31 mouse cellular contexts compared by ENCODE assay signal in genomic region chr5:125545090-125545489, GRCm38 (mm10). TPM values are rescaled to one million over a fixed set of nuclear protein-coding genes. Genes with fewer than 3 reads are reported as not detected.
A peak's percentile ranks its signal among the peaks of the same experiment; 100 is the strongest.
DNase-seq lines count a peak whose midpoint lies in the region; ATAC-seq and TF ChIP-seq lines count a peak whose summit lies in the region.
"Had no signal": no experiment of that assay in that cellular context is flagged by ENCODE, and none has a peak within 500 bp of the region (broad histone marks: within the 10 kb centered on the region; RNA-seq: fewer than 3 reads in every experiment).

No protein-coding gene starts in this region.

- no peak overlapping the region for H3K4me2 ChIP-seq in forebrain, postnatal 0 days (ENCODE audit: low read depth)
- H3K4me2 ChIP-seq in forebrain, embryonic 12.5 days: no peak overlapping the region
- H3K4me2 ChIP-seq in liver, embryonic 14.5 days (ENCODE audit: low read depth): no peak overlapping the region
- no peak overlapping the region for H3K4me2 ChIP-seq in liver, embryonic 11.5 days
- H3K4me2 ChIP-seq: embryonic facial prominence, embryonic 13.5 days; heart, embryonic 15.5 days; hindbrain, embryonic 15.5 days; midbrain, embryonic 11.5 days had no signal

- no peak overlapping the region for H3K4me3 ChIP-seq in forebrain, postnatal 0 days (ENCODE audit: low read depth, low read length)
- no peak overlapping the region for H3K4me3 ChIP-seq in forebrain, embryonic 12.5 days (replicated peaks)
- H3K4me3 ChIP-seq in liver, embryonic 14.5 days (ENCODE audit: insufficient read depth in 1 of 2, low read depth in 2 of 2, low read length in 2 of 2): no peak overlapping the region
- no peak overlapping the region for H3K4me3 ChIP-seq in liver, embryonic 11.5 days (ENCODE audit: low read depth, low read length)
- H3K4me3 ChIP-seq in small intestine, adult 2 months (ENCODE audit: low read depth, low read length): no peak overlapping the region
- H3K4me3 ChIP-seq: embryonic facial prominence, embryonic 13.5 days; erythroblast, embryonic 14.5 days; heart, embryonic 15.5 days; hindbrain, embryonic 15.5 days had no signal

- no peak for TF ChIP-seq POLR2A in small intestine, adult 2 months (IDR thresholded peaks at IDR 0.05; ENCODE audit: low read depth, low read length)

- H3K9me3 ChIP-seq in forebrain, postnatal 0 days (ENCODE audit: low read length): no peaks in the 10 kb centered on the region
- no peaks in the 10 kb centered on the region for H3K9me3 ChIP-seq in forebrain, embryonic 12.5 days
- no peaks in the 10 kb centered on the region for H3K9me3 ChIP-seq in liver, embryonic 14.5 days (ENCODE audit: control insufficient read depth, low read length)
- H3K9me3 ChIP-seq in liver, embryonic 11.5 days (ENCODE audit: control insufficient read depth, low read length): no peaks in the 10 kb centered on the region
- H3K9me3 ChIP-seq: heart, embryonic 15.5 days; hindbrain, embryonic 15.5 days had no signal

- DNase-seq in forebrain, postnatal 0 days: no peak
- no peak for DNase-seq in liver, embryonic 14.5 days (ENCODE audit: low read depth in 3 of 3, low spot score in 3 of 3)
- no peak for DNase-seq in liver, embryonic 11.5 days (ENCODE audit: low spot score)
- DNase-seq in ES-CJ7 (ENCODE audit: low read depth, low spot score): peak; percentile 74
- no peak for DNase-seq in natural killer cell, adult 2 months (ENCODE audit: low spot score in 2 of 2)
- DNase-seq: adrenal gland, adult 8-10 months; cerebellum, adult 8-10 months; cerebellum, postnatal 36 days; embryo, embryonic 11 days; gastrocnemius, postnatal 10 days; heart, postnatal 4 days; kidney, adult 9 months; kidney, postnatal 14 days; lung, postnatal 14 days; retina, postnatal 1 day; right cerebral cortex, postnatal 25 days; thymus, adult 18-20 months; thymus, postnatal 36 days had no signal

- 0 out of 2 replicates have a peak, but pooled peaks have one; percentile 33 for TF ChIP-seq CTCF in forebrain, postnatal 0 days (IDR thresholded peaks at IDR 0.05; ENCODE audit: low read depth)
- peak; percentile 28 for TF ChIP-seq CTCF in liver, embryonic 14.5 days (IDR thresholded peaks at IDR 0.05; ENCODE audit: low read depth)
- 0 out of 2 replicates have a peak, but pooled peaks have one; percentile 7 for TF ChIP-seq CTCF in small intestine, adult 2 months (IDR thresholded peaks at IDR 0.05; ENCODE audit: extremely low read depth, insufficient read length, insufficient replicate concordance, low read depth, low read length)

- no peaks in the 10 kb centered on the region for H3K4me1 ChIP-seq in forebrain, postnatal 0 days (ENCODE audit: insufficient read depth)
- peaks cover 17% of the 10 kb centered on the region for H3K4me1 ChIP-seq in forebrain, embryonic 12.5 days
- H3K4me1 ChIP-seq in liver, embryonic 14.5 days (replicated peaks; ENCODE audit: control insufficient read depth in 2 of 2, insufficient read depth in 2 of 2, low read length in 1 of 2): no peaks in the 10 kb centered on the region
- no peaks in the 10 kb centered on the region for H3K4me1 ChIP-seq in liver, embryonic 11.5 days (replicated peaks; ENCODE audit: control insufficient read depth, insufficient read depth, low read length)
- no peaks in the 10 kb centered on the region for H3K4me1 ChIP-seq in small intestine, adult 2 months (ENCODE audit: control insufficient read depth, insufficient read depth, insufficient read length, low read length)
- H3K4me1 ChIP-seq: heart, embryonic 15.5 days had no signal

- WGBS in forebrain, postnatal 0 days: 89% methylated on average over 2 of the region's 2 CpGs
- 87% methylated on average over 2 of the region's 2 CpGs for WGBS in forebrain, embryonic 12.5 days
- WGBS in liver, embryonic 14.5 days (ENCODE audit: insufficient replicate concordance): 65% methylated on average over 2 of the region's 2 CpGs
- 77% methylated on average over 2 of the region's 2 CpGs for WGBS in liver, embryonic 11.5 days
- WGBS in small intestine, adult 2 months: 82% methylated on average over 2 of the region's 2 CpGs

- no peak for ATAC-seq in forebrain, postnatal 0 days
- no peak for ATAC-seq in forebrain, embryonic 12.5 days (ENCODE audit: low FRiP score)
- no peak for ATAC-seq in liver, embryonic 14.5 days (ENCODE audit: insufficient read depth)
- no peak for ATAC-seq in liver, embryonic 11.5 days (replicated peaks; ENCODE audit: low FRiP score)
- ATAC-seq: activated CD4-positive, CD25-positive, alpha-beta regulatory T cell, adult 4 months; forebrain, embryonic 14.5 days; intestine, embryonic 16.5 days; Patski had no signal

- no peaks in the 10 kb centered on the region for H3K27me3 ChIP-seq in forebrain, postnatal 0 days (ENCODE audit: insufficient read depth, low read length)
- peaks cover 37% of the 10 kb centered on the region for H3K27me3 ChIP-seq in forebrain, embryonic 12.5 days
- H3K27me3 ChIP-seq in liver, embryonic 14.5 days (ENCODE audit: control insufficient read depth, insufficient read depth, low read length): no peaks in the 10 kb centered on the region
- peaks cover 5% of the 10 kb centered on the region for H3K27me3 ChIP-seq in liver, embryonic 11.5 days (replicated peaks; ENCODE audit: control insufficient read depth, insufficient read depth, low read length)
- H3K27me3 ChIP-seq in small intestine, adult 2 months (ENCODE audit: control insufficient read depth, insufficient read depth, low read length): no peaks in the 10 kb centered on the region
- H3K27me3 ChIP-seq: hindbrain, embryonic 15.5 days had no signal

- no peak overlapping the region for H3K27ac ChIP-seq in forebrain, postnatal 0 days (ENCODE audit: low read depth, low read length)
- H3K27ac ChIP-seq in forebrain, embryonic 12.5 days: no peak overlapping the region
- H3K27ac ChIP-seq in liver, embryonic 14.5 days: no peak overlapping the region
- H3K27ac ChIP-seq in liver, embryonic 11.5 days (ENCODE audit: low read depth, low read length): no peak overlapping the region
- H3K27ac ChIP-seq in small intestine, adult 2 months (ENCODE audit: insufficient read depth, low read depth, low read length): no peak overlapping the region
- H3K27ac ChIP-seq: embryonic facial prominence, embryonic 13.5 days; heart, embryonic 15.5 days; hindbrain, embryonic 15.5 days had no signal

- H3K36me3 ChIP-seq in forebrain, postnatal 0 days (ENCODE audit: insufficient read depth): no peaks in the 10 kb centered on the region
- H3K36me3 ChIP-seq in forebrain, embryonic 12.5 days (replicated peaks): no peaks in the 10 kb centered on the region
- H3K36me3 ChIP-seq in liver, embryonic 14.5 days (replicated peaks; ENCODE audit: control insufficient read depth, insufficient read depth, low read depth): no peaks in the 10 kb centered on the region
- no peaks in the 10 kb centered on the region for H3K36me3 ChIP-seq in liver, embryonic 11.5 days (ENCODE audit: control insufficient read depth, insufficient read depth, low read length)
- no peaks in the 10 kb centered on the region for H3K36me3 ChIP-seq in small intestine, adult 2 months (ENCODE audit: control insufficient read depth, insufficient read depth, low read length)
- H3K36me3 ChIP-seq: embryonic facial prominence, embryonic 13.5 days; heart, embryonic 15.5 days; hindbrain, embryonic 15.5 days had no signal

- no peak for TF ChIP-seq EP300 in liver, embryonic 14.5 days (IDR thresholded peaks at IDR 0.05; ENCODE audit: low read depth)

- no peak overlapping the region for H3K9ac ChIP-seq in forebrain, postnatal 0 days
- H3K9ac ChIP-seq in forebrain, embryonic 12.5 days: no peak overlapping the region
- no peak overlapping the region for H3K9ac ChIP-seq in liver, embryonic 14.5 days (replicated peaks)
- no peak overlapping the region for H3K9ac ChIP-seq in liver, embryonic 11.5 days (ENCODE audit: low read depth, low read length)
- H3K9ac ChIP-seq: embryonic facial prominence, embryonic 13.5 days; heart, embryonic 15.5 days; hindbrain, embryonic 15.5 days had no signal

RNA-seq across cellular contexts. Expression of gene Tmem132b, which starts 13.5 kb away (rescaled TPM):
- total RNA-seq in forebrain, postnatal 0 days (2014; rRNA removed): 32.2 and 48.9 TPM in 2 replicates
- polyA plus RNA-seq in forebrain, postnatal 0 days (2015; fragmentation: Nextera tagmentation; extraction: Ambion mirVana): 5.1 and 7.8 TPM in 2 replicates
- polyA plus RNA-seq in forebrain, embryonic 12.5 days (2016; fragmentation: Nextera tagmentation; extraction: Ambion mirVana): 1.6 and 1.8 TPM in 2 replicates
- 0.01 TPM in 1 of 2 replicates, not detected in the other for polyA plus RNA-seq in liver, embryonic 14.5 days (2012; rRNA removed)
- not detected in 2 replicates for polyA plus RNA-seq in liver, embryonic 14.5 days (2014; fragmentation: Nextera tagmentation; extraction: Ambion mirVana)
- 0.05 and 0.15 TPM in 2 replicates for polyA plus RNA-seq in liver, embryonic 11.5 days (2014; fragmentation: Nextera tagmentation; extraction: Ambion mirVana)
- 0.06 TPM in 1 of 2 replicates, not detected in the other for polyA plus RNA-seq in small intestine, adult 2 months (2012; rRNA removed)
- total RNA-seq: megakaryocyte progenitor cell, adult 5-6 weeks had no signal
- polyA plus RNA-seq: activated CD4-positive, CD25-positive, alpha-beta regulatory T cell, adult 4 months; erythroblast, embryonic 14.5 days; heart, embryonic 15.5 days; liver, embryonic 16.5 days; Patski had no signal
